Mouse (Mus musculus): ENCODE data around the gene Suclg1.

The Suclg1 gene

DNA sequence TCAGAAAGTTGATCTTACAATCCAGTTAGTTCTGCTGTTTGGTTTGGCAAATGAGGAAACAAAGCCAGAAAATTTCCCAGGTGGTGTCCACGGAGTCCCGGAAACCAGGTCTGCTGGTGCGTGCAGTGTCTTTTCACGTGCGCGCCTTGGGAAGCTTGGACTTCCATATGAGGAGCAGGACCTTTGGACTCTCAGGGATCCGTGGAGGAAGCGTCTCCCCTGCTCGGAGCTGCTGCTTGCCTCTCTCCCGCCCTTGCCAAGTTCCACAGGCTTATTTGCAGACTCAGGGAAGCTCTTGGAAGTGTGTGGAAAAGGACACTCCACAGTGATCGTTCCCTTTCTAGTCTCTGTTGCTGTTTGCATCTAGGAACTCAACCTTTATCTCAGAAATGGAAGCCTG is 3.2 kb downstream of the Suclg1 start:
- 76% methylated on average over 11 of the region's 11 CpGs for WGBS

DNA sequence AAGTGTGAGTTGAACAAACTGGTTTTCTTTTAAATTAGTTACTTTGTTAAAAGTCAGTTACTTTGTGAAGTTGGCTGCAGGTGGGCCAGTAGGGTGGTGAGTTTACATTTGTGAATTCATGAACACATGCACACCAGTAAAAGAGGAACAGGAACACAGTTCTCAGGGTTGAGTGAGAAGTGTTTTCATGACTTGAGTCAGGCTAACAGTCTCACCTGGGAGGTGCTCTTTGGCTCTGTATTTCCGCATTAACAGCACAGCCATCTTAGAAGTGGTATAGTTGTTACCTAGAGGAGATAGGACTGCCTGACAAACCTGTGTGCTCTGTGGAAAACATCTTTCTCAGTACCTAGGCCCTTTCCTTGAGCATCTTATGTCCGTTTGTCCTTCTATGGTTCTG is 4.8 kb downstream of the Suclg1 start:
- 93% methylated on average over 2 of the region's 2 CpGs for WGBS

GRCm38 (mm10) chr6:73253584-73253983 is 5.4 kb downstream of the Suclg1 start:
- 81% methylated on average over 4 of the region's 4 CpGs for WGBS

DNA sequence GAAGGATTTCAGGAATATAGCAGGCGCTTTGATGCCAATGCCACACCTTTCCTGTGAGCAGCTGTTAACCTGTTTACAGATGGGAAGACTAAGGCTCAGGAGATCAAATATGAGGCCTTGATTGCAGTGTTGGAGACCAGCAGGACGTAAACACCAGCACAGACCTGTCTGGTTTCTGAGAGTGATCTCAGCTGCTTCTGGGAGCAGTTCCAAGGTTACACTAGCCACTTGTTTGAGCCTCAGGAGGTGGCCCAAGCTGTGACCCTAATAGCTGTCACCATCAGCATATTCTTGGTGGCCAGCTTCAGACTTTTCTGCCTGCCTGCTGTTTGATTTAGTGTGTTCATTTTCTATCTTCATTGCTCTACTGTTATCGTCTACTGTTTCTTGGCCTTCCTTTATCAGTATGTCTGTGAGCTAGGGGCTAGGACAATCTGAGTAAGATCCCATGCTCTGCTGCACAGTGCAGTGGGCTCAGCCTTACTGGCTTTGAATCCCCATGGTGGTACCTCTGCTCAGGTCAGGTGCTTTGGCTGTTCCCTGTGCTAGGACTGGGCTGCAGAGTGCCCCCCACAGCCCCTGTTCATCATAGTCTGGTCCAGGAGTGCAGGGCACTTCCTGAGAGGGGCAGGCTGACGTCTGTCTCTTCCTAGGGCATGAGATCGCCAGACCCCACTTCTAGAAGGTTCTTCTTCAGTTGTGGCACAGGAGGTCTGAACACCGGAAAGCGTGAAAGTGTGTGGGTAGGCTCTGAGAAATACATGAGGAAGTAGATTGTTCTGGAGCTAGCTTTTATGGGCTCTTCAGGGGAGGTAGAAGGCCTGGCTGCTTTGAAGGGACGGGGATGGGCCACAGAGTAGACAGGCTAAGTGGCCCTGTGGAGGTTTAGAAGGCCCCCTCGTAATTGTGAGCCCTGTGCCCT is 6.4 kb downstream of the Suclg1 start:
- 56% methylated on average over 9 of the region's 9 CpGs for WGBS

GRCm38 (mm10) chr6:73257068-73257467 is 8.9 kb downstream of the Suclg1 start:
- WGBS = 93% methylated on average over 7 of the region's 7 CpGs

- 52% methylated on average over 6 of the region's 6 CpGs for WGBS
Measured at GRCm38 (mm10) chr6:73260110-73260509, 11.9 kb downstream of the Suclg1 start.

DNA sequence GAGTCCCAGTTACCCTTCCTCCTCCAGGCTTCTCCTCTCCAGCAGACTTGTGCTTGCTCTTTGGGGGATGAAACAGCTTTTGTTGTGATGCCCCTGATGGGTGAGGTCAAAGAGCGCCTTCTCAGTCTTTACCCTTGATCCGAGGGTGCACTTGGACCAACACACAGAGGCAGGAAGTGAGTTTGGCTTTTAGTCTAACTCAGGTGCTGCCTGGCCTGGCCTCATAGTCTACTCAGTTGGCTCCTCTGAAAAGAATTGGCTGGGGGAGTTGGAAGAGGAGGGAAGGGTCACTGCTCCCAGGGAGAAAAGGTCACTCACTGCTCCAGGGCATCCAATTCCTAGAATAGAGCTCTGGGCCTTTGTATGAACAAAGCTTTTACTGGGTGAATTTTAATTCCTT is 16.6 kb downstream of the Suclg1 start:
- WGBS = 60% methylated on average over 2 of the region's 2 CpGs

- 81% methylated on average over 8 of the region's 8 CpGs for WGBS
Measured at GRCm38 (mm10) chr6:73267738-73268311, 19.6 kb downstream of the Suclg1 start.

DNA sequence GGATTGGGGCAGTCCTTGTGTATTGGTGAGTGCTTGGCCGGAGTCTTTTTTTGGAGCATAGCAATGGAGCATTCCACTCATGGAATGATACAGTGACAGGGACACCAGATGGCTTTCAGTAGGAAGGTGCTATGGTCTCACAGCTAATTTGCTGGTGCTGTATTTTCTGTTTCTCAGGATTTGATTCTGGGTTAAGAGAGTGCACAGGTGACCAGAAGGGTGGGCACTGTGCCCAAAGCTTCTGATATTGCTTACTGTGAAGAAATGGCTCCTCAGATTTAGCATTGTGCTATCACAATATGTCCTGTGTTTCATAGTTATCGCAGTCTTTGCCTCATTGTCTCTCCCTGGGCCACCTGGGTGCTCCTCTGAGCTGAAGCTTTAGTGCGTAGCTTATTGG is 21.2 kb downstream of the Suclg1 start:
- 89% methylated on average over 3 of the region's 3 CpGs for WGBS

DNA sequence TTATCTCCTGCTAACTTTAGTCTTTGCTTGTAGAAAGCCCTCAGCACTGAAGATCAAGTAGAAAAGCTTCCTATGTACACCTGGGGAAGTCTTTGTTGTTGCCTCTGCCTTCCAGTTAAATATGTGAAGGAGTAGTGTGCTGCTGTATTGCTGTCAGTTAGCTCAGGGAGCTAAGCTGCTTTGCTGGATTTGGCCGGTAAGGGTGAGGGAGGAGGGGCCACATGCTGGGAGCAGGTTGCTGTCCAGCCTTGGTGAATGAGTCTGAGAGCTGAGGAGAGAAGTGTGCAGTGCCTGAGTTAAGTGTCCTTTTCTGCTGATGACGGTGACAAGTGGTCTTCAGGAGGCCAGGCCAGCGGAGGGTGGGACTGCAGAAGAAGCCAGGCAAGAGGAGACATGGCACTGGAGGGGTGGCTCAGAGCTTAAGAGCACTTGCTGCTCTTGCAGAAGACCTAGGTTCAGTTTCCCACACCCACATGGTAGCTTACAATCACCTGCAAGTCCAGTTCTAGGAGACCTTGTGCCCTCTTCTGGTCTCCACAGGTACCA is 23.4 kb downstream of the Suclg1 start:
- WGBS = 77% methylated on average over 3 of the region's 3 CpGs

DNA sequence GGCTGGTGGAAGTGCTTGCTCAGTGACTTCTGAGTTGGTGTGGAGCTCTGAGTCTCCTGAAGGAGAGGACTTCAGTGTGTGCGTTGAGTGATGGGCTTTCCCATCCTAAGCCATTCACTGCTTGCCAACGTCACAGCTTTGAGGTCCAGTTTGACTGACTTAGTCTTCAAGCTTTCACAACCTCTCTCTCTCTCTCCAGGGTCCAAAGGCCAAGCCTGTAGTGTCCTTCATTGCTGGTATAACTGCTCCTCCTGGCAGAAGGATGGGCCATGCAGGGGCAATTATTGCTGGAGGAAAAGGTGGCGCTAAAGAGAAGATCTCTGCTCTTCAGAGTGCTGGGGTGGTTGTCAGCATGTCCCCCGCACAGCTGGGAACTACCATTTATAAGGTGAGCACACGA is 26.8 kb downstream of the Suclg1 start:
- 92% methylated on average over 5 of the region's 5 CpGs for WGBS

DNA sequence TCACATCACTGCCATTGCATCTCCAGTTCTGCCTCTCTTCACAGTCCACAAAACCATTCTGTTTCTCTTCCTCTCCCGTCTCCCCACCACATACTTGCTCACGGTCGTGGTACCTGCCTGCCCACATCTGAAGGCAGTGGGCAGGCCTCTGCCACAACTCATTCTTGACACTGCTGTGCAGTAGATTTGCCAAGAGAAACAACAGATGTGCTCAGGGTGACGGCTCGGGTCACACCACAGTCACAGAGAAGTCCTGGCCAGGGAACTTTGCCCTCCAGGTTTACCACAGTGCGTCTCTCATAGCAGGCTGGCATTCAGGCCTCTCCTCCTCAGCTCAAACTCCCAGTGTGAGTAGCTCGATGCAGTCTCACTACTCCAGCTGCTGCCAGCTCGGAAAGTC is 31.5 kb downstream of the Suclg1 start:
- 79% methylated on average over 8 of the region's 8 CpGs for WGBS

DNA sequence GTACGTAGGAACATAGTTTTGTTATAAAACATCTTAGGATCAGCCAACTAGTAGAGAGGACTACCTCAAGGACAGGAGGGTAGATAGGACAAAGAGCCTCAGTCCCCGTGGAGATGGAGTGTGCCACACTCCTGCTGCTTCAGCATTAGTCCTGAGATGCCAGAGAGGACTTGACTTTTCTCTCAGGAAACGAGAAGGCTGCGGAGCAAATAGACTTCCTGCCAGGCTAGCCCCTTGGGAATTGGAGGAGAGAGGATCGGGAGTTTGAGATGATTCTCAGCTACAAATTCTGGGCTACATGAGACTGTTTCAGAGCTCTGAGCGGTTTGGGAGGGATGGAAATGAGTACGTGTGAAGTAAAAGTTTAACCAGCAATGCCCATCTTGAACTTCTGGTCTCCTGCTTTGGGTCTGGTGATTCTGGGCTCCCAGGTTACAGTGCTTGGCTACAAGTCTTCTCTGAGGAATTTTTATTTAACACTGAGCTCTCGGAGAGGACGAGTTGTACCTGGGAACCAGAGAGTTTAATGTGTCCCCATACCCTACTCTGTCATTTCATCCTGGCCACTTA is 32.4 kb downstream of the Suclg1 start:
- 78% methylated on average over 9 of the region's 9 CpGs for WGBS

DNA sequence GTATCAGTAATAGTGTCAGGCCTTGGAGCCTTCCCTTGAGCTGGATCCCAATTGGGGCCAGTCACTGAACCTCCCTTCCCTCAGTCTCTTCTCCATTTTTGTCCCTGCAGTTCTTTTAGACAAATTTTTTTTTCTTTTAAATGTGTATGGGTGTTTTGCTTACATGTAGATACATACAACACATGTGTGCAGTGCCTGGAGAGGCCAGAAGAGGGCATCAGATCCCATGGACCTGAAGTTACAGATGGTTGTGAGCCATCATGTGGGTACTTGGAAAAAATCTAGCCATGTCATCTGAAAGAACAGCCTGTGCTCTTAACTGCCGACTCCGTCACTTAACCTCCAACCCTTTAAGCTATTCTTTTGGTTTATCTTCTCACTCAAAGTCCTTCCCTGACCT is 38.1 kb downstream of the Suclg1 start:
- 97% methylated on average over 2 of the region's 2 CpGs for WGBS

GRCm38 (mm10) chr6:73306837-73307236 is 58.7 kb downstream of the Suclg1 start:
- 50% methylated on average over 6 of the region's 6 CpGs for WGBS

DNA sequence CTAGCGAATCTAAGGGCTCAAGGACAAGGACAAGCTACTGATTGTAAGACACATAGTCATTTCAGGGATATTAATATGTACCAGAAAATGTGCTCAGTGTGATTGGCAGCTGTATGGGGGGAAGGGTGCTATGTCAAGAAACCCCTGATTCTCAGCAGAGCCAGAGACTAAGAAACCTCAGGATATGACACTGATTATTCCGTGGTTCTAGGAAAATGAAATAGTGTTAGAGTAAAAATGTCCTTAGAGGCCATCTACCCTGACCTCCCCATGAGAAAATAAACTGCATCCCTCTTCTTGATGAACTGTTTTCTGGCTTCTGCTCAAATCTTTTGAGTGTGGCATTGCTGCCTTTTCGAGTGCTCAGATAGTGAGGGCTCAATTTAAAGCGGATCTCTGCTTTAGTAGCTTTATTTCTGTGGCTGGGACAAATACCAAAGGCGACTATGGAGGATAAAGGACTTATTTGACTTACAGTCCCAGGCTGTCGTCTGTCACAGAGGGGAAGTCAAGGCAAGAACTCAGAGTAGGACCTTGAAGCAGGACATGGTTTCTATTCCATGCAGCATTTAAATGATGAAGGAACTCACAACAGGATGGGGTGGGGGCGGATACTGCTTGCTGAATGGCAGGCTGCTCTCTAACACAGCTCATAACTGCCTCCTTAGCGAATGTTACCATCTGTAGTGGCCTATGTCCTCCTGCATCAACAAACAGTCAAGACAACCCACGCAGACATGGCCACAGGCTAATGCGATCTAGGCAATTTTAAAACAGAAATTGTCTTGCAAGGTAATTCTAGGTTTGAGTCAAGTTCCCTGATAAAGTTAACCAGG is 60.7 kb downstream of the Suclg1 start:
- 69% methylated on average over 10 of the region's 10 CpGs for whole genome bisulfite sequencing

DNA sequence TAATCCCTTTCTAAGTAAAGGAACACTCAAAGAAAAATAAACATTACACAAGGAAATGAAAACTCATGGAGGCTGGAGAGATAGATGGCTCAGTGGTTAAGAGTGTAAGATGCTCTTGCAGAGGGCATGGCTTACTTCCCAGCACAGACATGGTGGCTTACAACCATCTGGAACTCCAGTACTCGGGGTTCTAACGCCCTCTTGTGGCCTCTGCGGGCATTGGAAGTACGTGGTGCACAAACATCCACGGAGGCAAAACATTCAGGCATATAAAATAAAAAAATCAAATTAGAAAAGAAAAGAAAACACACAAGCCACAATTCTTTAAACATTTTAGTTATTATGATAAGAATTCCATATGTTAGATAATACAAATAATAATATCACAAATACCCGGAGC is 63.2 kb downstream of the Suclg1 start:
- WGBS = 67% methylated on average over 6 of the region's 6 CpGs

GRCm38 (mm10) chr6:73311786-73312185 is 63.6 kb downstream of the Suclg1 start:
- 53% methylated on average over 7 of the region's 7 CpGs for WGBS

DNA sequence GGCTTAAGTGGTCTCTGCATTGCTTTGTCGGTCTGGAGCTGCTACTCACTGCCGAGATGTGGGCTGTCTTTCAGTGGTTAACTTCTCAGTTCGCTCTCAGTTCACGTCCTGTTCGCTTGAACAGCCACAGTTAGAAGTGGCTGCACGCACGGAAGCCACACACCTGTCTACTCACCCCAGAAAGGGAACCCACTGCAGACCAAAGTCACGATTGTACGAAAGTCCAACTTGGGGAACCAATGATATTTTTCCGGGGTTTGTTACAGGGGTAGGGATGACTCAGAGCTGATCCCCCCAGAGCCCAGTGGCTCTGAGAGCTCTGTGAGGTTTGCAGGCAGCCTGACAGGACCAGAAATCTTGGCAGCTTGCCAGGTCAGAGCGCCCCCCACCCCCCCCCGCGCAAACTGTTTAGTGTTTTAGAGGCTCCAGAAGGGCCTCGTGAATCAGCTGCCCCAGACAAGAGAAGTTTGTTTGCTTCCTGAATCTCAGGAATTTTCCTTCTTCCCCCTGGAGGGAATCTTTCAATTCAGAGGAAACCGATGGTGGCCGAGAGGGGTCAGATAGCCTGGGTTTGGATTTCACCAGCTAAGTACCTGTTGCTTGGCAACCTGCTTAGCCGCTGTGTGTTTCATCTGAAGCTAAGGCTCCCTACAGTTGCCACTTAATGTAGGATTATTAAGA is 66.9 kb downstream of the Suclg1 start:
- WGBS = 6% methylated on average over 17 of the region's 17 CpGs

DNA sequence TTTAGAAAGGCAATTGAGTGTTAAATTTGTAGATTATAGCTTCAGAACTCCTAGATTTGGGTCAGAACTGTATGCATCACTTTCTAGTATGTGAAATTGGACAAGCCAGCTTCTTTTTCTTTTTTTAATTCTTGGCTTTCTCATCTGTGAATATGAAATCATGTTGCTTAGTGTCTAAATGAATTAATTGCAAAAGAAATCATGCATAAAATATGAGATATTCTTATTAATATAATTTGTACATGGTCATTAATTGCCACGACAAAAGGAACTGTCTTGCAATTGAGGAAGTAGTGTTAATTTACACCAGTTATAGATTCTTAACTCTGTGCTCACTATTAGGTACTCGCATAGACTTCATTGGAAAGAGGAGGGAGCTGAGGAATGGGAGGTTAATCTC is 74.1 kb downstream of the Suclg1 start:
- WGBS = 74% methylated on average over 2 of the region's 2 CpGs
